Mouse (Mus musculus) spleen, adult 2 months (tissue): ENCODE measurements around the gene Tex9.

Source experiments
- CTCF ChIP-seq: fragments of 200-500 bp; IDR thresholded peaks from 2 replicates; pipeline ENCODE4 v1.5.1; 2011; ENCODE audit warnings: mild to moderate bottlenecking, inconsistent platforms; ENCODE audit not compliant: insufficient read depth, insufficient read length, insufficient replicate concordance; ENCODE audit errors: extremely low read depth
- POLR2A ChIP-seq: fragments of 200-500 bp; IDR thresholded peaks from 2 replicates; pipeline ENCODE4 v1.6.1; 2011; ENCODE audit warnings: low read depth, low read length, inconsistent platforms

DNA sequence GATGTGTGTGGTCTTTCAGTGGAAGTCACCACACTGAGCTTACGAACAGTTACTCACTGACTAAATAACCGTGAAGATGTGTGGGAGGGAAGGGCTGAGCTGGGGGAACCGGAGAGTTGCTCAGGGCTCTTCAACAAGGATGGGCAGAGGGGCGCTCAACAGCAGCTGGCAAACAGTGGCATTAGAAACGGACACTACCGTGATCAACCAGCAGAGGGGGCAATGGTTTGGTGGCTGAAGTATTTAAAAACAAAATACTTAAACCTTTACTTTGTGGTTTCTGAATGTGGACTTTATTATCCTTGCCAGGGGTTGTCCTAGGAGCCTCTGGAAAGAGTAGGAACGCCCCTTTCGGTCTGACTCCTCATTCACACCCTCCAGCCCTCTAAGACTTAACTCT, 44.0 kb downstream of the Tex9 start:
- peak; percentile 52; the same call in 1 of the 2 replicates for TF ChIP-seq CTCF
- no peak for TF ChIP-seq POLR2A
